Mouse (Mus musculus): ENCODE data around the gene 6430550D23Rik. TPM values are rescaled to one million over a fixed set of nuclear protein-coding genes. Genes with fewer than 3 reads are reported as not detected.

6430550D23Rik gene
- polyA plus RNA-seq (2016; fragmentation: Nextera tagmentation; extraction: Ambion mirVana): 1.4 and 2.1 TPM in 2 replicates

- under 1% methylated on average over 45 of the region's 45 CpGs for WGBS
- Histone ChIP-seq H3K27me3 (ENCODE audit: poor library complexity, severe bottlenecking) (no peaks in the 10 kb centered on the region), H3K27ac (peak within 1 kb of the TSS; percentile 90), H3K9me3 (peaks cover 4% of the 10 kb centered on the region; the same call in 1 of the 2 replicates), H3K36me3 (replicated peaks) (peaks cover 47% of the 10 kb centered on the region), H3K4me3 (peak within 1 kb of the TSS; percentile 90), H3K4me1 (peaks cover 20% of the 10 kb centered on the region)
- DNase-seq (ENCODE audit: extremely low spot score, low spot score): peak; percentile 98
Observed at GRCm38 (mm10) chr2:156007888-156008532, at the start of gene 6430550D23Rik, which contains the start of gene Ergic3. Gene 6430550D23Rik (minus strand): TSS chr2:156007977. Gene Ergic3 (plus strand): TSS chr2:156008045.

GRCm38 (mm10) chr2:156052816-156053215 lies 45.0 kb upstream of the 6430550D23Rik start, which contains the start of gene Fer1l4:
Gene Fer1l4 (minus strand): TSS chr2:156052947.
- WGBS: 87% methylated on average over 9 of the region's 9 CpGs
- no peak for DNase-seq (ENCODE audit: extremely low spot score, low spot score)
- H3K9me3 ChIP-seq: no peaks in the 10 kb centered on the region

GRCm38 (mm10) chr2:156047929-156048328 lies 40.2 kb upstream of the 6430550D23Rik start:
- H3K4me3 ChIP-seq: peak overlapping the region; percentile 18; the same call in 1 of the 2 replicates
- no peaks in the 10 kb centered on the region for H3K36me3 ChIP-seq (replicated peaks)
- no peaks in the 10 kb centered on the region for H3K9me3 ChIP-seq
- H3K4me1 ChIP-seq: peaks cover 10% of the 10 kb centered on the region
- peaks cover 29% of the 10 kb centered on the region for H3K27me3 ChIP-seq (ENCODE audit: poor library complexity, severe bottlenecking)
- WGBS: 8% methylated on average over 19 of the region's 19 CpGs
- H3K27ac ChIP-seq: no peak overlapping the region
- no peak for DNase-seq (ENCODE audit: extremely low spot score, low spot score)

More at GRCm38 (mm10) chr2:156052816-156053215, 45.0 kb upstream of the 6430550D23Rik start, which contains the start of gene Fer1l4:
- H3K36me3 ChIP-seq (replicated peaks): no peaks in the 10 kb centered on the region
- H3K27me3 ChIP-seq (ENCODE audit: poor library complexity, severe bottlenecking): peaks cover 17% of the 10 kb centered on the region
- peaks cover 10% of the 10 kb centered on the region for H3K4me1 ChIP-seq
- no peak within 1 kb of the TSS for H3K27ac ChIP-seq
- no peak within 1 kb of the TSS for H3K4me3 ChIP-seq

- H3K4me1 ChIP-seq: peaks cover 3% of the 10 kb centered on the region
- no peak for DNase-seq (ENCODE audit: extremely low spot score, low spot score)
- H3K27ac ChIP-seq: no peak overlapping the region
- no peak overlapping the region for H3K4me3 ChIP-seq
- H3K27me3 ChIP-seq (ENCODE audit: poor library complexity, severe bottlenecking): peaks cover 13% of the 10 kb centered on the region
- WGBS: 82% methylated on average over 8 of the region's 8 CpGs
- no peaks in the 10 kb centered on the region for H3K9me3 ChIP-seq
- H3K36me3 ChIP-seq (replicated peaks): no peaks in the 10 kb centered on the region
Observed at GRCm38 (mm10) chr2:156042903-156043302, 35.1 kb upstream of the 6430550D23Rik start.

- no peaks in the 10 kb centered on the region for H3K27me3 ChIP-seq (ENCODE audit: poor library complexity, severe bottlenecking)
- no peak overlapping the region for H3K4me3 ChIP-seq
- 86% methylated on average over 3 of the region's 3 CpGs for WGBS
- no peaks in the 10 kb centered on the region for H3K36me3 ChIP-seq (replicated peaks)
- no peak for DNase-seq (ENCODE audit: extremely low spot score, low spot score)
- H3K4me1 ChIP-seq: no peaks in the 10 kb centered on the region
- H3K27ac ChIP-seq: no peak overlapping the region
- no peaks in the 10 kb centered on the region for H3K9me3 ChIP-seq
Observed at GRCm38 (mm10) chr2:156039390-156039789, 31.6 kb upstream of the 6430550D23Rik start.

GRCm38 (mm10) chr2:156025482-156025881 lies 17.7 kb upstream of the 6430550D23Rik start:
- H3K4me1 ChIP-seq: no peaks in the 10 kb centered on the region
- no peak overlapping the region for H3K4me3 ChIP-seq
- H3K36me3 ChIP-seq (replicated peaks): peaks cover under 1% of the 10 kb centered on the region; the same call in 1 of the 2 replicates
- DNase-seq (ENCODE audit: extremely low spot score, low spot score): no peak
- H3K27ac ChIP-seq: no peak overlapping the region
- H3K27me3 ChIP-seq (ENCODE audit: poor library complexity, severe bottlenecking): no peaks in the 10 kb centered on the region
- H3K9me3 ChIP-seq: no peaks in the 10 kb centered on the region

GRCm38 (mm10) chr2:156021765-156022164 lies 14.0 kb upstream of the 6430550D23Rik start:
- 91% methylated on average over 2 of the region's 2 CpGs for WGBS
- no peaks in the 10 kb centered on the region for H3K27me3 ChIP-seq (ENCODE audit: poor library complexity, severe bottlenecking)
- peaks cover 35% of the 10 kb centered on the region for H3K36me3 ChIP-seq (replicated peaks)
- no peak overlapping the region for H3K4me3 ChIP-seq
- H3K27ac ChIP-seq: no peak overlapping the region
- H3K9me3 ChIP-seq: no peaks in the 10 kb centered on the region
- no peaks in the 10 kb centered on the region for H3K4me1 ChIP-seq
- no peak for DNase-seq (ENCODE audit: extremely low spot score, low spot score)

GRCm38 (mm10) chr2:156021219-156021618 lies 13.4 kb upstream of the 6430550D23Rik start:
- Histone ChIP-seq H3K27ac (no peak overlapping the region), H3K4me3 (no peak overlapping the region), H3K36me3 (replicated peaks) (peaks cover 40% of the 10 kb centered on the region), H3K9me3 (no peaks in the 10 kb centered on the region), H3K4me1 (no peaks in the 10 kb centered on the region), H3K27me3 (ENCODE audit: poor library complexity, severe bottlenecking) (no peaks in the 10 kb centered on the region)
- WGBS: 95% methylated on average over 8 of the region's 8 CpGs
- DNase-seq (ENCODE audit: extremely low spot score, low spot score): no peak

- H3K36me3 ChIP-seq (replicated peaks): peaks cover 71% of the 10 kb centered on the region
- H3K27me3 ChIP-seq (ENCODE audit: poor library complexity, severe bottlenecking): no peaks in the 10 kb centered on the region
- no peaks in the 10 kb centered on the region for H3K9me3 ChIP-seq
- no peak overlapping the region for H3K4me3 ChIP-seq
- DNase-seq (ENCODE audit: extremely low spot score, low spot score): no peak
- WGBS: 95% methylated on average over 3 of the region's 3 CpGs
- no peaks in the 10 kb centered on the region for H3K4me1 ChIP-seq
- H3K27ac ChIP-seq: no peak overlapping the region
Observed at GRCm38 (mm10) chr2:156018106-156018505, 10.3 kb upstream of the 6430550D23Rik start.

GRCm38 (mm10) chr2:156005393-156005792 lies 2.4 kb downstream of the 6430550D23Rik start:
- Histone ChIP-seq H3K9me3 (peaks cover 4% of the 10 kb centered on the region; the same call in 1 of the 2 replicates), H3K4me3 (no peak overlapping the region), H3K4me1 (peaks cover 20% of the 10 kb centered on the region), H3K27ac (no peak overlapping the region), H3K27me3 (ENCODE audit: poor library complexity, severe bottlenecking) (no peaks in the 10 kb centered on the region), H3K36me3 (replicated peaks) (peaks cover 37% of the 10 kb centered on the region)
- DNase-seq (ENCODE audit: extremely low spot score, low spot score): no peak
- 91% methylated on average over 4 of the region's 4 CpGs for WGBS

- Histone ChIP-seq H3K4me1 (no peaks in the 10 kb centered on the region), H3K36me3 (replicated peaks) (peaks cover 100% of the 10 kb centered on the region), H3K9me3 (no peaks in the 10 kb centered on the region), H3K27ac (no peak overlapping the region), H3K27me3 (ENCODE audit: poor library complexity, severe bottlenecking) (no peaks in the 10 kb centered on the region), H3K4me3 (no peak overlapping the region)
- 91% methylated on average over 14 of the region's 14 CpGs for WGBS
- no peak for DNase-seq (ENCODE audit: extremely low spot score, low spot score)
Observed at GRCm38 (mm10) chr2:155991863-155992321, 15.9 kb downstream of the 6430550D23Rik start.

- DNase-seq (ENCODE audit: extremely low spot score, low spot score): no peak
- Histone ChIP-seq H3K4me3 (no peak overlapping the region), H3K27ac (no peak overlapping the region), H3K36me3 (replicated peaks) (peaks cover 100% of the 10 kb centered on the region), H3K27me3 (ENCODE audit: poor library complexity, severe bottlenecking) (no peaks in the 10 kb centered on the region), H3K9me3 (no peaks in the 10 kb centered on the region), H3K4me1 (no peaks in the 10 kb centered on the region)
- WGBS: 93% methylated on average over 10 of the region's 10 CpGs
Observed at GRCm38 (mm10) chr2:155991151-155991550, 16.6 kb downstream of the 6430550D23Rik start.

- Histone ChIP-seq H3K4me1 (no peaks in the 10 kb centered on the region), H3K27ac (peak overlapping the region; percentile 44; the same call in 1 of the 2 replicates), H3K27me3 (ENCODE audit: poor library complexity, severe bottlenecking) (no peaks in the 10 kb centered on the region), H3K4me3 (0 out of 2 replicates have a peak overlapping the region, but pooled peaks have one; percentile 7), H3K9me3 (no peaks in the 10 kb centered on the region), H3K36me3 (replicated peaks) (peaks cover 100% of the 10 kb centered on the region)
- 78% methylated on average over 4 of the region's 4 CpGs for WGBS
- no peak for DNase-seq (ENCODE audit: extremely low spot score, low spot score)
Observed at GRCm38 (mm10) chr2:155989085-155989484, 18.7 kb downstream of the 6430550D23Rik start.
